Mouse (Mus musculus) cortical plate, adult 2 months (tissue): ENCODE results near the gene Vmn1r205. TPM values are rescaled to one million over a fixed set of nuclear protein-coding genes. Genes with fewer than 3 reads are reported as not detected.
"Not testable (repeated sequence)": the region's sequence is repeated elsewhere in the genome, so short reads cannot be mapped to it uniquely, and the experiment has no call there.

Experiments used
- H3K27ac ChIP-seq: fragments of 200-500 bp; 2 replicates; pipeline ENCODE4 v1.5.1; 2012; ENCODE audit warnings: low read length, control low read depth, inconsistent platforms; ENCODE audit not compliant: insufficient read depth
- H3K4me1 ChIP-seq: fragments of 200-500 bp; 2 replicates; pipeline ENCODE4 v1.6.1; 2011; ENCODE audit warnings: low read length; ENCODE audit not compliant: control insufficient read depth, insufficient read depth
- H3K4me3 ChIP-seq: fragments of 200-500 bp; 2 replicates; pipeline ENCODE4 v1.5.1; 2011; ENCODE audit warnings: mild to moderate bottlenecking, low read length, control low read depth; ENCODE audit not compliant: insufficient read depth
- CTCF ChIP-seq: fragments of 200-500 bp; IDR thresholded peaks from 2 replicates; pipeline ENCODE4 v1.5.1; 2011; ENCODE audit warnings: mild to moderate bottlenecking, control low read depth, low read length; ENCODE audit not compliant: insufficient read depth; ENCODE audit errors: extremely low read depth
- POLR2A ChIP-seq: fragments of 200-500 bp; IDR thresholded peaks from 2 replicates; pipeline ENCODE4 v1.6.1; 2011; ENCODE audit warnings: mild to moderate bottlenecking, low read length, control low read depth; ENCODE audit not compliant: insufficient read depth; ENCODE audit errors: extremely low read depth
- polyA plus RNA-seq: library from polyadenylated mRNA; depleted of rRNA; stranded (reverse); fragments of >200 nt; gene quantifications from 2 replicates; pipeline ENCODE4 v1.2.3, GENCODE M21; 2012; rRNA removed

Gene Vmn1r205
- not detected in 2 replicates for polyA plus RNA-seq

DNA sequence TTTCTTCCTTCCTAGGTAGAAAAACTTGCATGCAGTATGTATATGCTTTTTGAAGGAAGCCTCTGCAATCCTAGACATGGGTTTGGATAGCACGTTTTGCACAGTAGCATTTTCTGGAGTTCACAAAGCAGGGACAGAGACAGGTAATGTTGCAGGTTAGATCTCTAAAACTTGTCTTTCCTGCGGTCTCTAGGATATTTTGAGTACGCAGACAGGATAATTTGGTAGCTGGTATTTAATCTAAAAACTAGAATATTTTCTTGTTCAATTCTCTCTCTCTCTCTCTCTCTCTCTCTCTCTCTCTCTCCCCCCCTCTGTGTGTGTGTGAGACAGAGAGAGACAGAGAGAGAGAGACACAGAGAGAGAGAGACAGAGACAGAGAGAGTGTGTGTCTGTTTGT is at the start of gene Vmn1r205:
Vmn1r205 (minus strand) TSS at position 101 of the 400 bp plus-strand sequence.
- TF ChIP-seq CTCF, result no peak
- no peak for TF ChIP-seq POLR2A
- H3K4me3 ChIP-seq, result no peak within 1 kb of the TSS
- H3K4me1 ChIP-seq, result no peaks in the 10 kb centered on the region
- no peak within 1 kb of the TSS for H3K27ac ChIP-seq

DNA sequence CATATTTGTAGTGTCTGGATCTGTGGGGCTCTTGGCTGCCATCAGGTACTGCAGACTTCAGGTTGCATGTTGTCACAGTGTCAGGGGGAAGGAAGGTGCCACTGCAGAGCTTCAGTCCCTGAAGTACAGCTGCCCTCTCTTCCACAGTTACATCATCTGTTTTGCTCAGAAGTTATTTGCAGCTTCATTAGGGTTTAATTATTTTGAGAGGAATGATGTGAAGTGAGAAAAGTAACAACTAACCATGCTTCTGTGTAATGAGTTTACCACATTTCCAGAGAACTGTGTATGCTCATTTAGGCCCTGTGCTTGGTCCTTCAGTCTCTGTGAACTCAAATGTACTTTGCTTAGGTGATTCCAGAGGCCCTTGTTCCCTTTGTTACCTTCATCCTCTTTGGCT is 31.4 kb upstream of the Vmn1r205 start, which contains the start of gene Vmn1r206:
Vmn1r206 (minus strand) TSS at position 101 of the 400 bp plus-strand sequence.
- H3K27ac ChIP-seq, H3K4me3 ChIP-seq, H3K4me1 ChIP-seq: not testable (repeated sequence)

GRCm38 (mm10) chr13:22583336-22583735 is 9.5 kb downstream of the Vmn1r205 start:
- H3K4me1 ChIP-seq, H3K4me3 ChIP-seq, H3K27ac ChIP-seq: not testable (repeated sequence)

- H3K27ac ChIP-seq, H3K4me3 ChIP-seq, H3K4me1 ChIP-seq: not testable (repeated sequence)
These were observed 17.9 kb downstream of the Vmn1r205 start for GRCm38 (mm10) chr13:22574911-22575310.

DNA sequence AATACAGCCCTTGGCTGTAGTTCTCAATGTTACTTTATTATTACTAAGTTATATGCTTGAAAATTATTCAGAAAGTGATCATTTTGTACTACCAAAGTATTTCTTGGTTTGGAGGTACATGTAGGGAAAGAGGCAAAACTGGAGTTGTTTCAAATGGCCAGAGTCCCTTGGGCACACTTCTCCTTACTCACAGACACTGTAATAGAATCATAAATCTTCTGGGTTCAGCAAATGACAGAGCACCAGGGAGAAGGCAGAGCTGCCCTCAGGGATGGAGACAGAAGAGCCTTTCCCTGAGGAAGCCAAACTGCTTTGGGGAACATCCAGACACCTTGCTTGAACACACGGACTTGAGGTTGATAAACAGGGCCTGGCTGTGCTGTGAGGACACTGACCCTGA is 39.9 kb downstream of the Vmn1r205 start, which contains the start of gene Vmn1r204:
Vmn1r204 (plus strand) TSS at position 301 of the 400 bp plus-strand sequence.
- H3K27ac ChIP-seq, H3K4me3 ChIP-seq, H3K4me1 ChIP-seq: not testable (repeated sequence)

Other genes with a start within 250 kb of the Vmn1r205 start
- gene Vmn1r198, start 242.6 kb downstream of the Vmn1r205 start, polyA plus RNA-seq, result not detected in 2 replicates
- gene Vmn1r199, start 213.2 kb downstream of the Vmn1r205 start, polyA plus RNA-seq, result not detected in 2 replicates
- gene Vmn1r200, start 202.6 kb downstream of the Vmn1r205 start, polyA plus RNA-seq, result not detected in 2 replicates
- not detected in 2 replicates for gene Vmn1r201, start 121.1 kb downstream of the Vmn1r205 start, polyA plus RNA-seq
- not detected in 2 replicates for gene Vmn1r202, start 87.6 kb downstream of the Vmn1r205 start, polyA plus RNA-seq
- gene Vmn1r203, start 74.9 kb downstream of the Vmn1r205 start, polyA plus RNA-seq, result not detected in 2 replicates
- gene Vmn1r204, start 39.8 kb downstream of the Vmn1r205 start, polyA plus RNA-seq, result not detected in 2 replicates
- gene Vmn1r206, start 31.3 kb upstream of the Vmn1r205 start, polyA plus RNA-seq, result 0.19 TPM in 1 of 2 replicates, not detected in the other
- 0.02 TPM in 1 of 2 replicates, not detected in the other for gene Vmn1r207-ps, start 136.6 kb upstream of the Vmn1r205 start, polyA plus RNA-seq
- not detected in 2 replicates for gene Vmn1r208, start 184.4 kb upstream of the Vmn1r205 start, polyA plus RNA-seq
- gene Vmn1r209, start 216.7 kb upstream of the Vmn1r205 start, polyA plus RNA-seq, result not detected in 2 replicates
- gene Vmn1r210, start 238.3 kb upstream of the Vmn1r205 start, polyA plus RNA-seq, result not detected in 2 replicates